Mouse (Mus musculus) heart, postnatal 0 days (tissue): Measurements from ENCODE around the gene Umad1.

Source experiments
- CTCF ChIP-seq: IDR thresholded peaks from 2 replicates; pipeline ENCODE4 v1.5.1; 2016; ENCODE audit warnings: antibody characterized with exemption, control low read depth, low read depth
- EP300 ChIP-seq: IDR thresholded peaks from 2 replicates; pipeline ENCODE4 v1.6.1; 2016; ENCODE audit warnings: antibody characterized with exemption, low read depth

DNA sequence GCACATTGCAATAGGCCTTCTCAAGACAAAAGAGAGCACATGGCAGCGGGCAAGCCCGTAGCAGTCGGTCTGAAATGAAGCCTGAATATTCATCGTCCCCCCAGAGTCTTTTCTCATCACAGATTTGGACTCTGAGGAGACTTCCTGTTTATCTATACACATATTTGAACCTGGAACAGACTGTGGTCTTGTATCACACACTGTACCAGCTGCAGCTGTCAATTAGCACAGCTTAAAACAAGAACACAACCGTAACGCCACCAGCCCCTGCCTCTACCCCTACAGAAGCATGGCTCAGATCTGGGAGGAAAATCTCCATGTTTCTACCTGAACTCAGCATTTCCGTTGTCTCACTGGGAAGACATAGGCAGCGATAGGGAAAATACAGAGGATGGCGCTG is 174.1 kb downstream of the Umad1 start:
- no peak for TF ChIP-seq CTCF
- TF ChIP-seq EP300, result no peak
